In genomic region chr10:75326553-75326952, GRCm38 (mm10) we compare ENCODE assay signal across 9 mouse cellular contexts. TPM values are rescaled to one million over a fixed set of nuclear protein-coding genes. Genes with fewer than 3 reads are reported as not detected.
DNase-seq lines count a peak whose midpoint lies in the region; ATAC-seq and TF ChIP-seq lines count a peak whose summit lies in the region.
"Had no signal": no experiment of that assay in that cellular context is flagged by ENCODE, and none has a peak within 500 bp of the region (broad histone marks: within the 10 kb centered on the region; RNA-seq: fewer than 3 reads in every experiment).

No protein-coding gene starts in this region.

- no peaks in the 10 kb centered on the region for H3K27me3 ChIP-seq in forebrain, embryonic 14.5 days (replicated peaks; ENCODE audit: control insufficient read depth, insufficient read depth, low read length)
- H3K27me3 ChIP-seq in forebrain, embryonic 16.5 days (replicated peaks; ENCODE audit: control insufficient read depth, insufficient read depth, low read length): no peaks in the 10 kb centered on the region
- no peaks in the 10 kb centered on the region for H3K27me3 ChIP-seq in embryonic facial prominence, embryonic 15.5 days
- no peaks in the 10 kb centered on the region for H3K27me3 ChIP-seq in liver, adult 2 months (ENCODE audit: control insufficient read depth, insufficient read depth, low read length)
- H3K27me3 ChIP-seq: neural tube, embryonic 13.5 days had no signal

- peak; percentile 16 for DNase-seq in forebrain, embryonic 14.5 days (ENCODE audit: low spot score)
- DNase-seq in liver, adult 2 months (ENCODE audit: extremely low read depth, low read depth, low spot score): peak; percentile 13
- peak; percentile 39 for DNase-seq in skeletal muscle tissue, adult 2 months (ENCODE audit: low read depth, low spot score)
- DNase-seq in layer of hippocampus, adult 11-12 months (ENCODE audit: low spot score): no peak
- DNase-seq in cerebellum, postnatal 14 days: no peak
- no peak for DNase-seq in left cerebral cortex, postnatal 4 days

- no peak overlapping the region for H3K27ac ChIP-seq in forebrain, embryonic 14.5 days (ENCODE audit: low read depth, low read length)
- no peak overlapping the region for H3K27ac ChIP-seq in forebrain, embryonic 16.5 days (ENCODE audit: low read length)
- no peak overlapping the region for H3K27ac ChIP-seq in embryonic facial prominence, embryonic 15.5 days (replicated peaks)
- no peak overlapping the region for H3K27ac ChIP-seq in liver, adult 2 months (replicated peaks; ENCODE audit: insufficient read depth, low read depth, low read length)
- H3K27ac ChIP-seq: neural tube, embryonic 13.5 days had no signal

- H3K9me3 ChIP-seq in forebrain, embryonic 14.5 days (replicated peaks; ENCODE audit: control insufficient read depth, low read length): no peaks in the 10 kb centered on the region
- H3K9me3 ChIP-seq in forebrain, embryonic 16.5 days (ENCODE audit: control insufficient read depth, low read length): no peaks in the 10 kb centered on the region
- H3K9me3 ChIP-seq in embryonic facial prominence, embryonic 15.5 days (replicated peaks): no peaks in the 10 kb centered on the region
- H3K9me3 ChIP-seq: neural tube, embryonic 13.5 days had no signal

- intact Hi-C loops in left cerebral cortex, postnatal 4 days (cut with DNase I): no loop called here

- WGBS in forebrain, embryonic 14.5 days: 88% methylated on average over 3 of the region's 3 CpGs
- WGBS in forebrain, embryonic 16.5 days: 84% methylated on average over 3 of the region's 3 CpGs
- WGBS in embryonic facial prominence, embryonic 15.5 days: 61% methylated on average over 3 of the region's 3 CpGs
- WGBS in liver, adult 2 months: 43% methylated on average over 3 of the region's 3 CpGs

- no peaks in the 10 kb centered on the region for H3K79me2 ChIP-seq in liver, adult 2 months (ENCODE audit: control insufficient read depth, insufficient read depth, low read length)

- TF ChIP-seq POLR2A in liver, adult 2 months (IDR thresholded peaks at IDR 0.05; ENCODE audit: extremely low read depth, insufficient read depth, low read length): no peak

- no peak for ATAC-seq in forebrain, embryonic 14.5 days
- no peak for ATAC-seq in forebrain, embryonic 16.5 days
- peak; percentile 15; the same call in 1 of the 2 replicates for ATAC-seq in embryonic facial prominence, embryonic 15.5 days (ENCODE audit: insufficient number of reproducible peaks, low FRiP score, low TSS enrichment, low read depth)

- no peaks in the 10 kb centered on the region for H3K36me3 ChIP-seq in forebrain, embryonic 14.5 days (ENCODE audit: control insufficient read depth, insufficient read depth, low read length)
- no peaks in the 10 kb centered on the region for H3K36me3 ChIP-seq in forebrain, embryonic 16.5 days (ENCODE audit: control insufficient read depth, insufficient read depth)
- H3K36me3 ChIP-seq in embryonic facial prominence, embryonic 15.5 days: no peaks in the 10 kb centered on the region
- no peaks in the 10 kb centered on the region for H3K36me3 ChIP-seq in liver, adult 2 months (ENCODE audit: control insufficient read depth, insufficient read depth, low read length)
- H3K36me3 ChIP-seq: neural tube, embryonic 13.5 days had no signal

- no peak overlapping the region for H3K4me3 ChIP-seq in forebrain, embryonic 14.5 days (ENCODE audit: low read depth, low read length)
- no peak overlapping the region for H3K4me3 ChIP-seq in forebrain, embryonic 16.5 days (replicated peaks; ENCODE audit: low read length)
- H3K4me3 ChIP-seq in embryonic facial prominence, embryonic 15.5 days (replicated peaks): no peak overlapping the region
- H3K4me3 ChIP-seq in liver, adult 2 months (ENCODE audit: insufficient read depth, low read depth, low read length): no peak overlapping the region
- H3K4me3 ChIP-seq: neural tube, embryonic 13.5 days had no signal

- no peak for TF ChIP-seq CTCF in liver, adult 2 months (IDR thresholded peaks at IDR 0.05; ENCODE audit: low read depth, low read length)

- no peaks in the 10 kb centered on the region for H3K4me1 ChIP-seq in forebrain, embryonic 14.5 days (ENCODE audit: control insufficient read depth, insufficient read depth, low read length)
- no peaks in the 10 kb centered on the region for H3K4me1 ChIP-seq in forebrain, embryonic 16.5 days (replicated peaks; ENCODE audit: control insufficient read depth, insufficient read depth, low read length)
- no peaks in the 10 kb centered on the region; the same call in 1 of the 2 replicates for H3K4me1 ChIP-seq in embryonic facial prominence, embryonic 15.5 days
- H3K4me1 ChIP-seq in liver, adult 2 months (ENCODE audit: control insufficient read depth, insufficient read depth, low read length): no peaks in the 10 kb centered on the region

- no peak overlapping the region for H3K9ac ChIP-seq in forebrain, embryonic 14.5 days (ENCODE audit: low read length)
- H3K9ac ChIP-seq in forebrain, embryonic 16.5 days (replicated peaks; ENCODE audit: low read depth, low read length): no peak overlapping the region
- no peak overlapping the region for H3K9ac ChIP-seq in embryonic facial prominence, embryonic 15.5 days
- H3K9ac ChIP-seq in liver, adult 2 months (ENCODE audit: low read depth, low read length): no peak overlapping the region
- H3K9ac ChIP-seq: neural tube, embryonic 13.5 days had no signal

- H3K4me2 ChIP-seq in forebrain, embryonic 14.5 days (ENCODE audit: low read length): no peak overlapping the region
- H3K4me2 ChIP-seq in forebrain, embryonic 16.5 days (ENCODE audit: low read length): no peak overlapping the region
- no peak overlapping the region for H3K4me2 ChIP-seq in embryonic facial prominence, embryonic 15.5 days (replicated peaks)
- H3K4me2 ChIP-seq: neural tube, embryonic 13.5 days had no signal

RNA-seq across cellular contexts. Expression of gene Adora2a, which starts 9.9 kb away (rescaled TPM):
- polyA plus RNA-seq in forebrain, embryonic 14.5 days (2014; fragmentation: Nextera tagmentation; extraction: Ambion mirVana): 8.8 and 12.5 TPM in 2 replicates
- 9.9 and 11.7 TPM in 2 replicates for polyA plus RNA-seq in forebrain, embryonic 16.5 days (2015; fragmentation: Nextera tagmentation; extraction: Ambion mirVana)
- 2.1 and 2.4 TPM in 2 replicates for polyA plus RNA-seq in embryonic facial prominence, embryonic 15.5 days (2015; fragmentation: Nextera tagmentation; extraction: Ambion mirVana)
- total RNA-seq in liver, adult 2 months (2014; rRNA removed): 0.65 and 2.2 TPM in 2 replicates
- polyA plus RNA-seq in liver, adult 2 months (2012; rRNA removed): 2.2 and 2.6 TPM in 2 replicates
- 10 to 100 TPM; 10.2 to 13.5 TPM for total RNA-seq in left cerebral cortex, postnatal 4 days (2021)

Comparison
In these comparisons a context has a peak if more than half of its experiments do, and no peak if none do; other contexts are left out.
1. DNase-seq: peak in forebrain, embryonic 14.5 days (single experiment), liver, adult 2 months (single experiment) and skeletal muscle tissue, adult 2 months (single experiment); none in layer of hippocampus, adult 11-12 months (single experiment), cerebellum, postnatal 14 days (0 of 2) and left cerebral cortex, postnatal 4 days (single experiment).